ENCODE assay signal across 8 mouse cellular contexts in the genomic region with DNA sequence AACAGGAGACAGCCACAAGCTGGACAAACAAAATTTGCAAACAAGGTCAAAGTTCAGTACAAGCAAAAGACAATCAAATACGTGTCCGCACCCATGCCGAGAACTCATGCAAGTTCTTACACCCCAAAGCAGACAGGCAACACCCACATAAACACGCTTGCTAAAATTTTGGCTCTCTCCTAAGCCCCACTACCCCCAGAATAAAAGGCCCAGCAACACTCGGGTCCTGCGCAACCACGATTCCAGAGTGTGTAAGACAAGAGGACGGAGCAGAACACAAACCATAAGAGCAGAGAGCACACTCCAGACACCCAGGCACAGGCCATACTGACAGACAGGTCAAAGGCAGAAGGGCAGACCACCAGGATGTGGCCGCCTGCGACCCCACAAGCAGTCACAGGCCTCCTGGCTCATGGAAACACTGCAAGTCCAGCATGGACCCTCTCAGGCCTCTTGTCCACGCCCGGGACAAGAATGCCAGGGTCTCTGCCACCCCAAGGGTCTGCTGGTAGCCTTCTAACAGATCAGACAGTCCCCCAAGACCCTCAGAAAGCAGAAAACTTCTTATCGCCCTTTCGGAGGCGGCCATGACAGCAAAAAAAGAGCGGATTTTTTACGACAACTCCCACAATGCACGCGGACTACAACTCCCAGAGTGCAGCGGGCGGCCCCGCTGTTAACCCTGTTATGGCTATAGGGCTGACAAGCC. TPM values are rescaled to one million over a fixed set of nuclear protein-coding genes. Genes with fewer than 3 reads are reported as not detected.
DNase-seq lines count a peak whose midpoint lies in the region; ATAC-seq and TF ChIP-seq lines count a peak whose summit lies in the region.

No protein-coding gene starts in this region.

- H3K36me3 ChIP-seq in C2C12 (ENCODE audit: control insufficient read depth, insufficient read depth): no peaks in the 10 kb centered on the region
- H3K36me3 ChIP-seq in erythroblast, embryonic 14.5 days (ENCODE audit: control insufficient read depth): no peaks in the 10 kb centered on the region
- H3K36me3 ChIP-seq in heart, embryonic 13.5 days: no peaks in the 10 kb centered on the region
- H3K36me3 ChIP-seq in liver, embryonic 12.5 days: no peaks in the 10 kb centered on the region
- H3K36me3 ChIP-seq in stomach, embryonic 15.5 days: peaks cover 4% of the 10 kb centered on the region; the same call in 1 of the 2 replicates

- ATAC-seq in heart, embryonic 13.5 days (ENCODE audit: extremely low read depth, insufficient number of reproducible peaks, low FRiP score, low TSS enrichment): peak; percentile 77
- peak; percentile 96 for ATAC-seq in liver, embryonic 12.5 days
- ATAC-seq in stomach, embryonic 15.5 days (ENCODE audit: insufficient read depth, low FRiP score, low read depth): peak; percentile 94

- H3K27me3 ChIP-seq in C2C12 (ENCODE audit: control insufficient read depth, insufficient read depth, insufficient read length): peaks cover 10% of the 10 kb centered on the region
- peaks cover 17% of the 10 kb centered on the region for H3K27me3 ChIP-seq in erythroblast, embryonic 14.5 days (ENCODE audit: control insufficient read depth)
- peaks cover 9% of the 10 kb centered on the region for H3K27me3 ChIP-seq in heart, embryonic 13.5 days (replicated peaks)
- peaks cover 10% of the 10 kb centered on the region for H3K27me3 ChIP-seq in liver, embryonic 12.5 days (replicated peaks)
- H3K27me3 ChIP-seq in stomach, embryonic 15.5 days (replicated peaks): 0 out of 2 replicates have a peak, but pooled peaks cover under 1% of the 10 kb centered on the region

- TF ChIP-seq POLR2A in brain, embryonic 14.5 days (IDR thresholded peaks at IDR 0.05; ENCODE audit: borderline replicate concordance, extremely low read depth, insufficient read depth, insufficient read length, poor library complexity, severe bottlenecking): no peak

- WGBS in heart, embryonic 13.5 days: under 1% methylated on average over 22 of the region's 22 CpGs
- WGBS in liver, embryonic 12.5 days (ENCODE audit: insufficient replicate concordance): 1% methylated on average over 22 of the region's 22 CpGs
- WGBS in stomach, embryonic 15.5 days: 2% methylated on average over 22 of the region's 22 CpGs

- peak overlapping the region; percentile 92 for H3K4me2 ChIP-seq in heart, embryonic 13.5 days
- peak overlapping the region; percentile 75 for H3K4me2 ChIP-seq in liver, embryonic 12.5 days
- peak overlapping the region; percentile 61 for H3K4me2 ChIP-seq in stomach, embryonic 15.5 days

- peaks cover 17% of the 10 kb centered on the region for H3K79me3 ChIP-seq in C2C12 (ENCODE audit: low read depth)

- peak overlapping the region; percentile 97 for H3ac ChIP-seq in C2C12 (ENCODE audit: control insufficient read depth, insufficient read length, low read depth)

- H3K4me3 ChIP-seq in C2C12 (ENCODE audit: insufficient read depth, poor library complexity, severe bottlenecking): peak overlapping the region; percentile 97
- H3K4me3 ChIP-seq in erythroblast, embryonic 14.5 days (replicated peaks): peak overlapping the region; percentile 89
- peak overlapping the region; percentile 79 for H3K4me3 ChIP-seq in heart, embryonic 13.5 days
- H3K4me3 ChIP-seq in liver, embryonic 12.5 days: peak overlapping the region; percentile 92
- H3K4me3 ChIP-seq in stomach, embryonic 15.5 days (replicated peaks): peak overlapping the region; percentile 69

- H3K27ac ChIP-seq in heart, embryonic 13.5 days (replicated peaks): 0 out of 2 replicates have a peak overlapping the region, but pooled peaks have one; percentile 42
- H3K27ac ChIP-seq in liver, embryonic 12.5 days: peak overlapping the region; percentile 66; the same call in 1 of the 2 replicates
- no peak overlapping the region for H3K27ac ChIP-seq in stomach, embryonic 15.5 days

- peak; percentile 97 for DNase-seq in brain, embryonic 14.5 days (ENCODE audit: low read depth)
- peak; percentile 93 for DNase-seq in kidney, postnatal 10 days
- DNase-seq in natural killer cell, adult 2 months (ENCODE audit: low spot score in 2 of 2): peak; percentile 74 to 79

- peak overlapping the region; percentile 95 for H3K9ac ChIP-seq in heart, embryonic 13.5 days
- peak overlapping the region; percentile 89 for H3K9ac ChIP-seq in liver, embryonic 12.5 days
- H3K9ac ChIP-seq in stomach, embryonic 15.5 days: peak overlapping the region; percentile 88

- no peaks in the 10 kb centered on the region for H3K9me3 ChIP-seq in erythroblast, embryonic 14.5 days (ENCODE audit: control insufficient read depth, low read length)
- no peaks in the 10 kb centered on the region for H3K9me3 ChIP-seq in heart, embryonic 13.5 days
- no peaks in the 10 kb centered on the region for H3K9me3 ChIP-seq in liver, embryonic 12.5 days (replicated peaks)
- no peaks in the 10 kb centered on the region for H3K9me3 ChIP-seq in stomach, embryonic 15.5 days

- peaks cover 27% of the 10 kb centered on the region for H3K79me2 ChIP-seq in C2C12 (ENCODE audit: control insufficient read depth, insufficient read depth)

- H3K4me1 ChIP-seq in erythroblast, embryonic 14.5 days (ENCODE audit: control insufficient read depth): peaks cover 20% of the 10 kb centered on the region
- peaks cover 13% of the 10 kb centered on the region for H3K4me1 ChIP-seq in heart, embryonic 13.5 days
- H3K4me1 ChIP-seq in liver, embryonic 12.5 days: peaks cover 13% of the 10 kb centered on the region
- peaks cover 10% of the 10 kb centered on the region; the same call in 1 of the 2 replicates for H3K4me1 ChIP-seq in stomach, embryonic 15.5 days

- no peak for TF ChIP-seq CTCF in C2C12 (IDR thresholded peaks at IDR 0.05; ENCODE audit: control insufficient read depth, insufficient read depth, insufficient read length)
- no peak for TF ChIP-seq CTCF in brain, embryonic 14.5 days (IDR thresholded peaks at IDR 0.05; ENCODE audit: borderline replicate concordance, extremely low read depth, insufficient read depth, insufficient read length)

TF ChIP-seq in C2C12, 6 proteins besides CTCF, POLR2A, EP300 and RAD21:
- no peak for TF ChIP-seq USF1 (IDR thresholded peaks at IDR 0.05; ENCODE audit: low read depth)
- TF ChIP-seq MYOD1 (IDR thresholded peaks at IDR 0.05; ENCODE audit: control insufficient read depth, insufficient read length, low read depth): no peak
- no peak for TF ChIP-seq FOSL1 (IDR thresholded peaks at IDR 0.05; ENCODE audit: insufficient read depth, low read length, poor library complexity, severe bottlenecking)
- no peak for TF ChIP-seq MYOG (IDR thresholded peaks at IDR 0.05; ENCODE audit: control insufficient read depth, extremely low read depth, insufficient read length)
- TF ChIP-seq MAX (IDR thresholded peaks at IDR 0.05): no peak
- no peak for TF ChIP-seq CEBPB (IDR thresholded peaks at IDR 0.05; ENCODE audit: low read depth)

RNA-seq across cellular contexts. Expression of gene Hsd17b12, which starts 20.7 kb away (rescaled TPM):
- 97.4 TPM for polyA plus RNA-seq in C2C12 (2012; fragmentation: generic; extraction: Trizol)
- 72.2 and 76.9 TPM in 2 replicates for polyA plus RNA-seq in brain, embryonic 14.5 days (2012; rRNA removed)
- polyA plus RNA-seq in erythroblast, embryonic 14.5 days (2012): 0.23 and 0.37 TPM in 2 replicates
- polyA plus RNA-seq in heart, embryonic 13.5 days (2015; fragmentation: Nextera tagmentation; extraction: Ambion mirVana): 66.7 and 72.1 TPM in 2 replicates
- 70.3 and 70.5 TPM in 2 replicates for polyA plus RNA-seq in liver, embryonic 12.5 days (2016; fragmentation: Nextera tagmentation; extraction: Ambion mirVana)
- polyA plus RNA-seq in stomach, embryonic 15.5 days (2015; fragmentation: Nextera tagmentation; extraction: Ambion mirVana): 135 and 138 TPM in 2 replicates

Comparison
In these comparisons a context has a peak if more than half of its experiments do, and no peak if none do; other contexts are left out.
1. RNA of gene Hsd17b12, which starts 20.7 kb away (polyA plus RNA-seq): 135 to 138 TPM in stomach, embryonic 15.5 days, 97.4 TPM in C2C12 (single experiment), 72.2 to 76.9 TPM in brain, embryonic 14.5 days, 70.3 to 70.5 TPM in liver, embryonic 12.5 days and 66.7 to 72.1 TPM in heart, embryonic 13.5 days; 0.23 to 0.37 TPM in erythroblast, embryonic 14.5 days; every median in the first group is over 10 times any median in the second.
2. Peak in every context shown above with its lines, with median percentiles within 50 percentile points of each other: H3K4me3 ChIP-seq, DNase-seq, ATAC-seq, H3K4me2 ChIP-seq and H3K9ac ChIP-seq.